Mouse (Mus musculus) adrenal gland, postnatal 36 days (tissue): ENCODE data around the gene Gm21719. TPM values are rescaled to one million over a fixed set of nuclear protein-coding genes. Genes with fewer than 3 reads are reported as not detected.
"Not testable (repeated sequence)": the region's sequence is repeated elsewhere in the genome, so short reads cannot be mapped to it uniquely, and the experiment has no call there.

Experiments
- DNase-seq, 2 experiments: peaks; one replicate each; pipeline ENCODE4 v3.0.0; 2021; ENCODE audit warnings: mixed read lengths in 1 of 2
- long read RNA-seq, 2 experiments: library from polyadenylated mRNA; stranded (forward); transcript quantifications; one replicate each; pipeline ENCODE4 v2.0.0; 2021; ENCODE audit warnings: borderline sequencing depth in 2 of 2
- total RNA-seq, 2 experiments: library from RNA; stranded (reverse); gene quantifications; 2 replicates each; pipeline ENCODE4 v1.2.3; 2021

The Gm21719 gene
- not detected for total RNA-seq
- long read RNA-seq, experiment 1 = 0 reads
- long read RNA-seq, experiment 2 = 0 reads

- not testable (repeated sequence) for DNase-seq
These were observed at the start of gene Gm21719 for GRCm38 (mm10) chrY:6682772-6683171. Gene Gm21719, minus strand, starts transcription at chrY:6682872.

Other genes with a start within 250 kb of the Gm21719 start
- not detected for gene Gm28919, start 99.3 kb downstream of the Gm21719 start, total RNA-seq
- gene Gm20830, start 235.4 kb upstream of the Gm21719 start, total RNA-seq = not detected